Mouse (Mus musculus) hindbrain, embryonic 15.5 days (tissue): ENCODE measurements around the gene Sohlh1. TPM values are rescaled to one million over a fixed set of nuclear protein-coding genes. Genes with fewer than 3 reads are reported as not detected.

Experiments used
- ATAC-seq: fragments of 200-750 bp; cut with Nextera tagmentation; 2 replicates; pipeline ENCODE4 v1.8.0; 2017; ENCODE audit warnings: low read depth, moderate number of reproducible peaks, moderate TSS enrichment; ENCODE audit not compliant: low FRiP score
- H3K27ac ChIP-seq: fragments of 300-500 bp; sonication (generic); replicated peaks from 2 replicates; pipeline ENCODE4 v1.5.1; 2015; ENCODE audit warnings: mild to moderate bottlenecking, inconsistent platforms
- H3K27me3 ChIP-seq: fragments of 300-500 bp; sonication (generic); 2 replicates; pipeline ENCODE4 v1.6.1; 2015; ENCODE audit warnings: control low read depth, inconsistent platforms
- H3K36me3 ChIP-seq: fragments of 300-500 bp; sonication (generic); 2 replicates; pipeline ENCODE4 v1.6.1; 2015; ENCODE audit warnings: control low read depth, inconsistent platforms
- H3K4me1 ChIP-seq: fragments of 300-500 bp; sonication (generic); replicated peaks from 2 replicates; pipeline ENCODE4 v1.6.1; 2015; ENCODE audit warnings: control low read depth, inconsistent platforms
- H3K4me2 ChIP-seq: fragments of 300-500 bp; sonication (generic); 2 replicates; pipeline ENCODE4 v1.6.1; 2015; ENCODE audit warnings: moderate library complexity, mild to moderate bottlenecking, inconsistent platforms
- H3K4me3 ChIP-seq: fragments of 300-500 bp; sonication (generic); 2 replicates; pipeline ENCODE4 v1.5.1; 2015; ENCODE audit warnings: mild to moderate bottlenecking, inconsistent platforms
- H3K9ac ChIP-seq: fragments of 300-500 bp; sonication (generic); 2 replicates; pipeline ENCODE4 v1.6.1; 2015; ENCODE audit warnings: inconsistent platforms
- H3K9me3 ChIP-seq: fragments of 300-500 bp; sonication (generic); 2 replicates; pipeline ENCODE4 v1.6.1; 2016; ENCODE audit warnings: control low read depth, inconsistent platforms
- WGBS: fragments of 180-500 bp; shearing (Covaris S2); methylation state at CpG from one replicate; pipeline ENCODE4 v1.1.7; 2015; 5-methylcytosine and 5-hydroxymethylcytosine counted together
- polyA plus RNA-seq: library from polyadenylated mRNA; unstranded; fragments of >200 nt; fragmentation: Nextera tagmentation; extraction: Ambion mirVana; gene quantifications from 2 replicates; pipeline ENCODE4 v1.2.1, GENCODE M21; 2015

Gene Sohlh1
- not detected in 2 replicates for polyA plus RNA-seq

DNA sequence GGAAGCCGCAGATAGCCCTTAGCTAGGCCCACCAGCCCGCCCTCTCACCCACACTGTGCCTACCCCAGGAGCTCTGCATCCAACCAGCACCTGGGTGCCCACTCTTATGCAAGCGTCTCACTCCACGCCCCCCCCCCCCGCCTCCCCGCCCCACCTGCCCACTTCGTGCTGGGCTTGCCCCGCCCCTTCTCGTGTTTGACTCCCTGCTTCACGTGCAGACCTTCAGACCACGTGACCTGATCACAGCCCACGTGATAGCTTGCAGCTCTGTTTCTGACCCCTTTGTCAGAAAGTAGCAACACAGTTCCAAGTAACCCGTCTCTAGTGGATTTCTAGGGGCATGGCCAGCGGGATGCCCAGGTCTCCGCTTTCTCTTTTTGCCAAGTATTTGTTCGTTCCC is at the start of gene Sohlh1:
Sohlh1 (minus strand) TSS at position 23 of the 400 bp plus-strand sequence.
- no peak within 1 kb of the TSS for H3K4me3 ChIP-seq
- H3K9me3 ChIP-seq: no peaks in the 10 kb centered on the region
- no peaks in the 10 kb centered on the region for H3K27me3 ChIP-seq
- no peak within 1 kb of the TSS for H3K4me2 ChIP-seq
- no peak within 1 kb of the TSS for H3K9ac ChIP-seq
- WGBS: 88% methylated on average over 16 of the region's 16 CpGs
- ATAC-seq: no peak
- H3K4me1 ChIP-seq: no peaks in the 10 kb centered on the region
- H3K27ac ChIP-seq: no peak within 1 kb of the TSS
- no peaks in the 10 kb centered on the region for H3K36me3 ChIP-seq

DNA sequence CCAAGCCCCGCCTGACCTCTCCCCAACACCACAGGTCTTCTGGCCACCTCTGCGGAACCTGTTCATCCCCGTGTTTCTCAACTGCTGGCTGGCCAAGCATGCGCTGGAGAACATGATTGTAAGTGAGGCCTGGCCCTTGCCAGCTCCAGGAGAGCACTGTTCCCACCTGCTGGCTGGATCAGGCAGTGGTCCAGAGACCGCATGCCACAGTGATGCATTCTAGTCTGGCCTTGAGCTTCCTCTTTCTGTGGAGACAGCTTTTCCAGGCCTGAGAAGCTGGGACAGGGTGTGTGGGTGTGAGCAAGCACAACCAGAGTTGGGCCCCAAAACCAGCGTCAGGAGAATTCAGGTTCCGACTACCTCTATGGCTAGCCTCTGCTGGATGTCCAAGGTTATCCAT is 45.4 kb upstream of the Sohlh1 start:
- H3K36me3 ChIP-seq: no peaks in the 10 kb centered on the region
- WGBS: 87% methylated on average over 7 of the region's 7 CpGs
- no peaks in the 10 kb centered on the region for H3K9me3 ChIP-seq
- no peak overlapping the region for H3K4me3 ChIP-seq
- no peaks in the 10 kb centered on the region for H3K27me3 ChIP-seq
- no peak overlapping the region for H3K27ac ChIP-seq
- no peak overlapping the region for H3K9ac ChIP-seq
- ATAC-seq: no peak
- H3K4me1 ChIP-seq: no peaks in the 10 kb centered on the region
- no peak overlapping the region for H3K4me2 ChIP-seq

DNA sequence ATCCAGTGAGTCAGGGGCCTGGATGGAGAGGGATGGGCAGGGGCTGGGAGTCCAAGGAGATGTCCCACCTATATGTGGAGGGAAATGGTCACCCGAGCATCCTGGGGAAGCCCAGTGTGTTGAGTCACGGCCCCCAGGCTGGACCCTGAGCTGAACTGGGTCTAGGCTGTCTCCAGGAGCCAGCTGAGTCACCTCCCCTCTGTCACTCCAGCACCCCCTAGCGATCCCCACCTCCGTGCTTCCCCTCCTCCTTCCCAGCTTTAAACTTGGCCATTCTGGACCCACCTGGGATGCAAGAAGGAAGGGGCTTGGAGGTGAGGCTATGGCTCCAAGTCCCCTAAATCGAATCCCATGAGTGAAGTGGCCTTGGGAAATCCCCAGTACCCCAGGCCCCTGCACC is 41.1 kb upstream of the Sohlh1 start:
- Histone ChIP-seq H3K4me1 (no peaks in the 10 kb centered on the region), H3K4me3 (no peak overlapping the region), H3K27ac (no peak overlapping the region), H3K4me2 (no peak overlapping the region), H3K9ac (no peak overlapping the region), H3K27me3 (no peaks in the 10 kb centered on the region), H3K9me3 (no peaks in the 10 kb centered on the region), H3K36me3 (no peaks in the 10 kb centered on the region)
- WGBS: 62% methylated on average over 5 of the region's 5 CpGs
- no peak for ATAC-seq

DNA sequence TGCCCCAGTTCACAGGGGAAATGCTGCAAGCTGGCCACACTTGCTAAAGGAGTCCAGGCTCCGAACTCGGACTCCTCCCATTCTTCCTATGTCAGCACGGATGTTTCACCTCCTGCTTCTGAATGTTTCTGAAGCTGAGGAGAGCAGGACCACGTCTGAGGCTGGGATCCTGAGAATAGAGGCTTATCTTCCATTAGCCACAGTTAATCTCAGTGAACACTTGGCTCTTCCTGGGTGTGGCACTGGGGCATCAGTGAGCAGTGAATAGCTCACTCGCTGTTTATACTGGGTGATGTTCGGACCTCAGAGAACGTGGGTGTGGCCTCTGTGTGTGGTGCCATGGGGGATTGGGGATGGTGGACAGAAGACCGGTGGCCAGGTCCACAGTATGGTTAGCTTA is 40.2 kb upstream of the Sohlh1 start:
- Histone ChIP-seq H3K4me2 (no peak overlapping the region), H3K9me3 (no peaks in the 10 kb centered on the region), H3K9ac (no peak overlapping the region), H3K36me3 (no peaks in the 10 kb centered on the region), H3K4me3 (no peak overlapping the region), H3K4me1 (no peaks in the 10 kb centered on the region), H3K27me3 (no peaks in the 10 kb centered on the region), H3K27ac (no peak overlapping the region)
- no peak for ATAC-seq
- 70% methylated on average over 8 of the region's 8 CpGs for WGBS

DNA sequence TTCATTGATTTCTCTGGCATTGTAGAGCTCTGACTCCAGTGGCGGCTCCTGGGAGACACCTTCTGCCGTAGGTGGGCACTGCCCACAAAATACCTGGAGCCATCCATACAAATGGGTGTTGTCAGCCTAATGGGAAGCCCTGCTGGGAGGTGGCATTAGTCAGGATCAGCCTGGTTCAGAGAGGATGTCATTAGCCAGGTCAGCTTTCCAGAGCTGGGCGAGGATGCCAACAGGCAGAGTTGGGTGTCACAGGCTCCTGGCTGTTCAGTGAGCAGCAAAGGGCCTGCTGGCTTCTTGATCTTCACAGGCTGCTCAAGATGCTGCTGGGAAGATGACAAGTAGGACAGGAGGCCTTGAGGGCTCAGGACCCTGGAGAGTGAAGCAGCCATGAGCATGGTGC is 37.7 kb upstream of the Sohlh1 start:
- WGBS: 89% methylated on average over 3 of the region's 3 CpGs
- H3K36me3 ChIP-seq: no peaks in the 10 kb centered on the region

DNA sequence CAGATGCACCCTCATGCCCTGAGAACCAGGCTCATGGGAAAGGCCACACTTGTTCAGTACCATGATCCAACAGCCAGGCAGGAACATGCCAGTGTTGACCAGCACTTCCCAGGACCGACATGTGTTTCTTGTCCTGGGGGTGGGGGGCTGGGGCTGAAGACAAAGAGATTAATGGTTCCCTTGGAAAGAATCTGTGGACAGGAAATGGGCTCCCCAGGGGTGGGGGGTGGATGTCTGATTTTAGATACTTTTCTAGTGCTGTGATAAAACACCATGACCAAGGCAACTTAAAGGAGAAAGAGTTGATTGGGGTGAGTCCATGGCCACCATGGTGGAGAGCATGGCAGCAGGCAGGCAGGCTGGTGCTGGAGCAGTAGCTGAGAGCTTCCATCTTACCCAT is 35.2 kb upstream of the Sohlh1 start:
- Histone ChIP-seq H3K4me2 (no peak overlapping the region), H3K4me1 (peaks cover 20% of the 10 kb centered on the region), H3K4me3 (no peak overlapping the region), H3K27ac (no peak overlapping the region), H3K27me3 (no peaks in the 10 kb centered on the region), H3K9ac (no peak overlapping the region), H3K36me3 (no peaks in the 10 kb centered on the region), H3K9me3 (no peaks in the 10 kb centered on the region)
- no peak for ATAC-seq
- WGBS: 70% methylated on average over 1 of the region's 1 CpGs

More for the DNA sequence above, 37.7 kb upstream of the Sohlh1 start:
- no peaks in the 10 kb centered on the region for H3K4me1 ChIP-seq
- H3K27me3 ChIP-seq: no peaks in the 10 kb centered on the region
- no peak overlapping the region for H3K4me3 ChIP-seq
- H3K4me2 ChIP-seq: no peak overlapping the region
- no peaks in the 10 kb centered on the region for H3K9me3 ChIP-seq
- no peak overlapping the region for H3K9ac ChIP-seq
- ATAC-seq: no peak
- H3K27ac ChIP-seq: no peak overlapping the region

DNA sequence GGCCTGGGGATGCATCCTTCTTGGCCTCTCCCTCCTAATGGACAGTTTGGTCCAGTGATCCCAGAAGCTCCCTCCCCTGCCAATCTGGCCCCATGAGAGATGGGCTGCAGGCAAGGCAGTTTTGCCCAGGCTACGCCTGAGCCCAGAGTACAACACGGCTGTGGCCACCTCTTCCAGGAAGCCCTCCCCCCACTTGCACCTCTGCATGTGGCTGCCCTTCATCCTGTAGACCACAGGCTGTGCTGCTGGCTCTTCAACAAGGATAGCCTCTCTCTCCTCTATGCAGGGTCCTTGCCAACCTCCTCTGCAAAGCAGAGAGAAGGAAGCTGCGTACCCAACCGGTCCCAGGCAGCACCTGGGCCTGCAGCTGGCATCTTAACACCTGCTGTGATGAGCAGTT is 32.0 kb upstream of the Sohlh1 start:
- Histone ChIP-seq H3K9me3 (no peaks in the 10 kb centered on the region), H3K36me3 (no peaks in the 10 kb centered on the region), H3K27me3 (no peaks in the 10 kb centered on the region), H3K4me2 (peak overlapping the region; percentile 81), H3K27ac (no peak overlapping the region), H3K4me1 (peaks cover 22% of the 10 kb centered on the region), H3K4me3 (no peak overlapping the region), H3K9ac (no peak overlapping the region)
- no peak for ATAC-seq
- 78% methylated on average over 4 of the region's 4 CpGs for WGBS

DNA sequence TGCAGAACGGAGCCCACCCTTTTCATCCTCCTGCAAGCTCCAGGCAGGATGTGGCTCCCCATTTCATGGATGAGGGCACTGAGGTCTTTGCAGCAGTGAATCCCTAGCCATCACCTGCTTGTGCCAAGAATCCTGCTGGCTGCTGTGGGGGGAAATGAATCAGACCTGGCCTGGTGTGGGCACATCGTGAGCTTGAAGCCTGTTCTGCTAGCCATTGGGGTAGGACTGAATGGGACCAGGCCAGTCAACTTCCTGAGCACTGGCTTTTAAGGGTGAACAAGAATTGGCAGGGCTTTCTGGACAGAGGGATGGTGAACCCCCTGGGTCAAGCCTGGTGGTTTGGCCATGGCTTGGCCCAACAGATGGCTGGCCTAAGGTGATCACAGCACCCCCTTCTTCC is 31.5 kb upstream of the Sohlh1 start:
- H3K4me1 ChIP-seq: peaks cover 22% of the 10 kb centered on the region
- WGBS: 64% methylated on average over 2 of the region's 2 CpGs
- no peaks in the 10 kb centered on the region for H3K9me3 ChIP-seq
- peak overlapping the region; percentile 81 for H3K4me2 ChIP-seq
- ATAC-seq: no peak
- peak overlapping the region; percentile 62 for H3K4me3 ChIP-seq
- H3K27ac ChIP-seq: no peak overlapping the region
- H3K36me3 ChIP-seq: no peaks in the 10 kb centered on the region
- H3K27me3 ChIP-seq: no peaks in the 10 kb centered on the region
- peak overlapping the region; percentile 70; the same call in 1 of the 2 replicates for H3K9ac ChIP-seq

DNA sequence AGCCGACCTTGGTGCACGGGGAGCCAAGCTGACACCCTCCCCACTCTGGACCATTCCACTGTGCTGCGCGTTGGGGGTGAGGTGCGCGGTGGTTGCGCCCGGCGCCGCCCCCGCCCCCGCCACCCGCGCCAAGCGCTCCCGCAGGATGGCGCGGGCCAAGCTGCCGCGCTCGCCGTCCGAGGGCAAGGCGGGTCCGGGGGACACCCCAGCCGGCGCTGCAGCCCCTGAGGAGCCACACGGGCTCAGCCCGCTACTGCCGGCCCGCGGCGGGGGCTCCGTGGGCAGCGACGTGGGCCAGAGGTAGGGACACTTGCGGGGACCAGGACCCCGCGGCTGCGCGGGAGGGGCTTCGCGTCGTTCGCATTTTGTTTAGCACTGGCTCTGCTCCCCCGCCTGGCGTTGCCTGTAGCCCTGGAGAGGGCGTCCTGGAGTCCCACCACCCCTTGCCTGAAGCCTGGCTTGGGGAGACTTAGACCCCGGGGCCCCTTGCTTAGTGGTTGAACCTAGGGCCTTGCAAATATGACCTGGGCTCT is 30.8 kb upstream of the Sohlh1 start:
- Histone ChIP-seq H3K27me3 (no peaks in the 10 kb centered on the region), H3K4me3 (peak overlapping the region; percentile 62), H3K4me1 (peaks cover 22% of the 10 kb centered on the region), H3K9ac (peak overlapping the region; percentile 70), H3K9me3 (no peaks in the 10 kb centered on the region), H3K36me3 (no peaks in the 10 kb centered on the region), H3K27ac (peak overlapping the region; percentile 63), H3K4me2 (peak overlapping the region; percentile 81)
- peak; percentile 87 for ATAC-seq
- WGBS: 1% methylated on average over 35 of the region's 49 CpGs

DNA sequence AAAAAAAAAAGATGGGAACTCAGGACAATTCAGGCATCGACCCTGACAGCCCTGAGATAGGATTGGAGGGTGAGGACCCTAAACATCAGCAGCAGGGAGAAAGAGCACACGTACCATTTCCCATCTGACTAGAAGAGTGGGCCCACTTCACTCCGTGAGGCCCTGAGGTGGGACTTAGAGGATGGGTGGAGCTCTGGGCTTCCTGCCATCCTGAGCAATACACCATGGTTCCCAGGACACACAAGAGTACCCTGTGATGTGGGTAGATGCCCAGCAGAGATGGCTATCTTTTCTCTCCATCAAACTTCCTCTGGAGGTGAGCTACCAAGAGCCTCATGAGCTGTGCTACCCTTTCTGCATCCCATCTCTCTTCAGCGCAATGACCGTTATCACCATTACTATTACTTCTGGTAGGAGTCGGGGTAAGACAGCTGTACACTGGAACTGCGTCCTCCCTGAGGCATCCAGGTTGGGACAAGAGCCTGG is 30.2 kb upstream of the Sohlh1 start:
- Histone ChIP-seq H3K4me2 (peak overlapping the region; percentile 81), H3K27ac (peak overlapping the region; percentile 63; the same call in 1 of the 2 replicates), H3K9me3 (no peaks in the 10 kb centered on the region), H3K9ac (peak overlapping the region; percentile 70), H3K36me3 (no peaks in the 10 kb centered on the region), H3K27me3 (no peaks in the 10 kb centered on the region), H3K4me3 (peak overlapping the region; percentile 62), H3K4me1 (peaks cover 22% of the 10 kb centered on the region)
- peak; percentile 20; the same call in 1 of the 2 replicates for ATAC-seq
- WGBS: 25% methylated on average over 7 of the region's 7 CpGs

DNA sequence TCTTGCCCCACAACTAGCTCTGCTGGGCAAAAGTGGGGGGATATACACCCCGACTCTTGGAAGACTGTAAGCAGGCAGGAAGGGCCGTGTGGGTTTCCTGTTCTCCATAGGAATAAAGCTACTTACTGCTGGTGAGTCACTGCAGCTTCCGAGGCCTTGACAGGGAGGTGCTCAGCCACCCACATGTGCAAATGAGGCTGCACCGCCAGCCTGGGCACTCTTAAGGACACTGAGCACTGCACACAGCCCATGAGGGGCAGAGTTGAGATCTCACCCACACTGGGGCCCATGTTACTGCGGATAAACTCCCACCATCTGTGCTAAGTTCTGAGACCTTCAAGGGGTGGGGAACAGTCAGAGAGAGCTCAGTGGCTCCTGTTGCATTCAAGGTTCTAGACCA is 19.6 kb upstream of the Sohlh1 start:
- no peak overlapping the region for H3K4me2 ChIP-seq
- no peak for ATAC-seq
- H3K4me3 ChIP-seq: no peak overlapping the region
- no peak overlapping the region for H3K9ac ChIP-seq
- H3K36me3 ChIP-seq: no peaks in the 10 kb centered on the region
- no peak overlapping the region for H3K27ac ChIP-seq
- H3K4me1 ChIP-seq: peaks cover 32% of the 10 kb centered on the region
- 72% methylated on average over 5 of the region's 5 CpGs for WGBS
- H3K27me3 ChIP-seq: peaks cover 3% of the 10 kb centered on the region; the same call in 1 of the 2 replicates
- H3K9me3 ChIP-seq: no peaks in the 10 kb centered on the region

DNA sequence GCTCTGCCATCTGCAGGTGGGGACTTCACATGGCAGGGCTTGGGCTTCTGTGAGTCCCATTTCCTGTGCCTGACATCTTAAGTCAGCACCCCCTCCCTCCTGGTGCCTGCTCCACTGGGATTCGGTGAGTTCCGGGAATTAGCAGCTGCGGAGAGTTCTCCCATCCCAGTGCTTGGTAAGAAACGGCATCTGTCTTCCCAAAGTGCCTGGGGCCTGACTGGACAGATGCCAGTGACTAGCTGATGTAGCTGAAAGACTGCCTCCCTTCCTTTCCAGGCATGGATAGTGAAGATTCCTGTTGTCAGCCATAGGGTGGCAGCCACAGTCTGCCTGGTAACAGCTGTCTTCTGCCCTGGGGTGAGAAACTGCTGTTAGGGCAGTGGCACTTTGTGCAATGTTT is 18.4 kb upstream of the Sohlh1 start:
- no peaks in the 10 kb centered on the region for H3K9me3 ChIP-seq
- no peak overlapping the region for H3K4me3 ChIP-seq
- no peaks in the 10 kb centered on the region for H3K36me3 ChIP-seq
- peak overlapping the region; percentile 13; the same call in 1 of the 2 replicates for H3K4me2 ChIP-seq
- peaks cover 3% of the 10 kb centered on the region; the same call in 1 of the 2 replicates for H3K27me3 ChIP-seq
- peaks cover 32% of the 10 kb centered on the region for H3K4me1 ChIP-seq
- no peak for ATAC-seq
- H3K27ac ChIP-seq: no peak overlapping the region
- WGBS: 6% methylated on average over 4 of the region's 4 CpGs
- no peak overlapping the region for H3K9ac ChIP-seq

DNA sequence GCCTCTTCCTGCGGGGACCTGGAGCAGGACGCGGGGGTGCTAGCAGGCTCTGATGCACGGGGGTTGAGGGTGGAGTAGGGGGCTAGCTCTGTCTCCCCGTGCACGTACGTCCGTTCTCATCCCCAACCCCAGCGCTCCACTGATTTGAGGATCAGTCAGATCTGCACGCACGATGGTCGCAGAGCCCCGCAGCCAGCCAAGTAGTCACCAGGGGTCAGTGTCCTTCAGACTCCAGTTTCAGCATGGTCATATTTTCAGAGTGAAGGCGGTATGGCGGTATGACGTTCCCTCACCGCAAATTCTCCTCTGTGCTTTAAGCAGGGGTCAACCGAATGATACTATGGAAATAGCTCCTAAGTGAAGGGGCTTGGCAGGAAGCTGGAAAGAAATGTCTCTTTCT is 17.2 kb upstream of the Sohlh1 start:
- 5% methylated on average over 18 of the region's 18 CpGs for WGBS
- Histone ChIP-seq H3K4me2 (peak overlapping the region; percentile 100), H3K36me3 (no peaks in the 10 kb centered on the region), H3K4me1 (peaks cover 32% of the 10 kb centered on the region), H3K9ac (peak overlapping the region; percentile 47), H3K27me3 (peaks cover 3% of the 10 kb centered on the region; the same call in 1 of the 2 replicates), H3K9me3 (no peaks in the 10 kb centered on the region), H3K4me3 (peak overlapping the region; percentile 67), H3K27ac (no peak overlapping the region)
- ATAC-seq: 0 out of 2 replicates have a peak, but pooled peaks have one; percentile 21
